In the genomic region with DNA sequence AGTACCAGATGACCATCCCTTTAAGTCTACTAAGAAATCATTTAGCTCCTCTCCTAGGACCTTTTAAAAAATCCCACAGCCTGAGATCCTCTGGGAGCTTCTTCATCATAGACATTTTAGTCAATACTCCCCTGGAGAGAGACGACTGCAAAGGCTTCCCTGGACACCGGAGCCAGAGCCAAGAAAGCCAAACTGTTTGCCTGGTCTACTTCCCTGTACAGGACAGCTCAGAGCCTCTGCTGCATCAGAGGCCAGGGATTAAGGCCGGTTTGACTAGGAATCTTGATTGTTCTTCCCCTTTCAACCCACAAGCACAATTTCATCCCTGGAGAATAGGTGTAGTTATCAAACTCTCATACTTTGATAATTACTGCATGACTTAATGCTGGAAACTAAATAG, we compare ENCODE assay signal across 15 mouse cellular contexts. TPM values are rescaled to one million over a fixed set of nuclear protein-coding genes. Genes with fewer than 3 reads are reported as not detected.
DNase-seq lines count a peak whose midpoint lies in the region; ATAC-seq lines count a peak whose summit lies in the region.
"Had no signal": no experiment of that assay in that cellular context is flagged by ENCODE, and none has a peak within 500 bp of the region (broad histone marks: within the 10 kb centered on the region; RNA-seq: fewer than 3 reads in every experiment).

No protein-coding gene starts in this region.

- 53% methylated on average over 3 of the region's 3 CpGs for WGBS in embryonic facial prominence, embryonic 10.5 days
- 39% methylated on average over 3 of the region's 3 CpGs for WGBS in embryonic facial prominence, embryonic 13.5 days
- 56% methylated on average over 3 of the region's 3 CpGs for WGBS in heart, embryonic 12.5 days
- 28% methylated on average over 3 of the region's 3 CpGs for WGBS in limb, embryonic 13.5 days

- no peak overlapping the region for H3K4me2 ChIP-seq in embryonic facial prominence, embryonic 13.5 days
- H3K4me2 ChIP-seq in heart, embryonic 12.5 days, result no peak overlapping the region
- H3K4me2 ChIP-seq in limb, embryonic 13.5 days (replicated peaks), result no peak overlapping the region; the same call in 1 of the 2 replicates
- H3K4me2 ChIP-seq: forebrain, embryonic 15.5 days; liver, embryonic 15.5 days had no signal

- H3K36me3 ChIP-seq in embryonic facial prominence, embryonic 10.5 days (replicated peaks), result no peaks in the 10 kb centered on the region
- H3K36me3 ChIP-seq in embryonic facial prominence, embryonic 13.5 days, result no peaks in the 10 kb centered on the region
- H3K36me3 ChIP-seq in heart, embryonic 12.5 days, result no peaks in the 10 kb centered on the region
- no peaks in the 10 kb centered on the region for H3K36me3 ChIP-seq in limb, embryonic 13.5 days
- H3K36me3 ChIP-seq: forebrain, embryonic 15.5 days; liver, embryonic 15.5 days; midbrain, embryonic 10.5 days had no signal

- no peaks in the 10 kb centered on the region for H3K9me3 ChIP-seq in embryonic facial prominence, embryonic 10.5 days
- no peaks in the 10 kb centered on the region for H3K9me3 ChIP-seq in embryonic facial prominence, embryonic 13.5 days
- H3K9me3 ChIP-seq in heart, embryonic 12.5 days (replicated peaks), result no peaks in the 10 kb centered on the region
- H3K9me3 ChIP-seq in limb, embryonic 13.5 days, result no peaks in the 10 kb centered on the region
- H3K9me3 ChIP-seq: forebrain, embryonic 15.5 days; liver, embryonic 15.5 days; midbrain, embryonic 10.5 days had no signal

- peaks cover 20% of the 10 kb centered on the region for H3K4me1 ChIP-seq in embryonic facial prominence, embryonic 10.5 days
- H3K4me1 ChIP-seq in embryonic facial prominence, embryonic 13.5 days, result peaks cover 54% of the 10 kb centered on the region
- H3K4me1 ChIP-seq in heart, embryonic 12.5 days (replicated peaks), result peaks cover 10% of the 10 kb centered on the region
- H3K4me1 ChIP-seq in limb, embryonic 13.5 days, result peaks cover 52% of the 10 kb centered on the region
- H3K4me1 ChIP-seq: forebrain, embryonic 15.5 days; liver, embryonic 15.5 days had no signal

- no peaks in the 10 kb centered on the region for H3K27me3 ChIP-seq in embryonic facial prominence, embryonic 10.5 days (replicated peaks; ENCODE audit: low read depth, poor library complexity, severe bottlenecking)
- H3K27me3 ChIP-seq in embryonic facial prominence, embryonic 13.5 days, result no peaks in the 10 kb centered on the region
- H3K27me3 ChIP-seq in heart, embryonic 12.5 days (replicated peaks), result no peaks in the 10 kb centered on the region
- H3K27me3 ChIP-seq in limb, embryonic 13.5 days, result no peaks in the 10 kb centered on the region
- H3K27me3 ChIP-seq: forebrain, embryonic 15.5 days; liver, embryonic 15.5 days had no signal

- no peak overlapping the region for H3K4me3 ChIP-seq in embryonic facial prominence, embryonic 10.5 days
- no peak overlapping the region for H3K4me3 ChIP-seq in embryonic facial prominence, embryonic 13.5 days
- no peak overlapping the region for H3K4me3 ChIP-seq in heart, embryonic 12.5 days
- no peak overlapping the region for H3K4me3 ChIP-seq in limb, embryonic 13.5 days
- H3K4me3 ChIP-seq: forebrain, embryonic 15.5 days; liver, embryonic 15.5 days; midbrain, embryonic 10.5 days had no signal

- no peak for DNase-seq in embryonic facial prominence, embryonic 10.5 days (ENCODE audit: low spot score)
- DNase-seq in lung, postnatal 36 days, result no peak
- no peak for DNase-seq in kidney, adult 18-20 months
- no peak for DNase-seq in layer of hippocampus, adult 8-10 months (ENCODE audit: low spot score in 2 of 2)
- DNase-seq: adrenal gland, postnatal 14 days; cerebellum, adult 2 months; kidney, postnatal 25 days had no signal

- no peak overlapping the region for H3K9ac ChIP-seq in embryonic facial prominence, embryonic 13.5 days
- no peak overlapping the region for H3K9ac ChIP-seq in heart, embryonic 12.5 days
- no peak overlapping the region for H3K9ac ChIP-seq in limb, embryonic 13.5 days
- H3K9ac ChIP-seq: forebrain, embryonic 15.5 days; liver, embryonic 15.5 days had no signal

- H3K27ac ChIP-seq in embryonic facial prominence, embryonic 10.5 days (replicated peaks), result peak overlapping the region; percentile 41; the same call in 1 of the 2 replicates
- H3K27ac ChIP-seq in embryonic facial prominence, embryonic 13.5 days, result peak overlapping the region; percentile 66; the same call in 1 of the 2 replicates
- 0 out of 2 replicates have a peak overlapping the region, but pooled peaks have one; percentile 25 for H3K27ac ChIP-seq in heart, embryonic 12.5 days (ENCODE audit: poor library complexity, severe bottlenecking)
- peak overlapping the region; percentile 73; the same call in 1 of the 2 replicates for H3K27ac ChIP-seq in limb, embryonic 13.5 days
- H3K27ac ChIP-seq: forebrain, embryonic 15.5 days; liver, embryonic 15.5 days; midbrain, embryonic 10.5 days had no signal

- no peak for ATAC-seq in embryonic facial prominence, embryonic 13.5 days (ENCODE audit: insufficient number of reproducible peaks, insufficient read depth, low FRiP score, low TSS enrichment, low read depth)
- ATAC-seq in heart, embryonic 12.5 days (ENCODE audit: insufficient number of reproducible peaks, low FRiP score), result no peak
- no peak for ATAC-seq in limb, embryonic 13.5 days (ENCODE audit: low FRiP score, low read depth)
- ATAC-seq: forebrain, embryonic 15.5 days had no signal

RNA-seq across cellular contexts. Expression of a gene that starts 46.5 kb away (rescaled TPM):
- 12.9 and 15.9 TPM in 2 replicates for polyA plus RNA-seq in embryonic facial prominence, embryonic 10.5 days (2016; fragmentation: Nextera tagmentation; extraction: Ambion mirVana)
- polyA plus RNA-seq in embryonic facial prominence, embryonic 13.5 days (2015; fragmentation: Nextera tagmentation; extraction: Ambion mirVana), result 115 and 129 TPM in 2 replicates
- 6.6 and 7.8 TPM in 2 replicates for polyA plus RNA-seq in heart, embryonic 12.5 days (2016; fragmentation: Nextera tagmentation; extraction: Ambion mirVana)
- 89.9 and 102 TPM in 2 replicates for polyA plus RNA-seq in limb, embryonic 13.5 days (2015; fragmentation: Nextera tagmentation; extraction: Ambion mirVana)
- total RNA-seq in layer of hippocampus, adult 8-10 months (2022), result under 1 TPM; 0.30 to 0.49 (median 0.40) TPM
- total RNA-seq: common myeloid progenitor, adult 5-6 weeks; hematopoietic stem cell, adult 5-6 weeks had no signal
